Mouse (Mus musculus) erythroblast, embryonic 14.5 days (primary cell): Measurements from ENCODE around the gene Npnt.

Experiments
- GATA1 ChIP-seq: IDR thresholded peaks from 2 replicates; pipeline ENCODE4 v1.6.1; 2012; ENCODE audit warnings: low read length, inconsistent platforms, mixed read lengths
- TAL1 ChIP-seq: IDR thresholded peaks from 3 replicates; pipeline ENCODE4 v1.6.1; 2012; ENCODE audit warnings: low read length, inconsistent platforms, mixed read lengths

- TF ChIP-seq GATA1, result no peak
- TF ChIP-seq TAL1, result no peak
These were observed 1.7 kb downstream of the Npnt start for GRCm38 (mm10) chr3:132948298-132948795.
